Mouse (Mus musculus) stomach, postnatal 0 days (tissue): Measurements from ENCODE around the gene Serpine1. TPM values are rescaled to one million over a fixed set of nuclear protein-coding genes. Genes with fewer than 3 reads are reported as not detected.

ENCODE experiments used
- ATAC-seq: fragments of 200-750 bp; cut with Nextera tagmentation; 2 replicates; pipeline ENCODE4 v1.8.0; 2017; ENCODE audit not compliant: low FRiP score, low TSS enrichment
- DNase-seq: peaks from one replicate; pipeline ENCODE4 v3.0.0-alpha.2; 2016; ENCODE audit warnings: low spot score
- H3K27ac ChIP-seq: fragments of 300-500 bp; sonication (generic); replicated peaks from 2 replicates; pipeline ENCODE4 v1.5.1; 2014; ENCODE audit warnings: mild to moderate bottlenecking, control low read depth
- H3K27me3 ChIP-seq: fragments of 300-500 bp; sonication (generic); 2 replicates; pipeline ENCODE4 v1.6.1; 2014; ENCODE audit warnings: low read length; ENCODE audit not compliant: control insufficient read depth, insufficient read depth
- H3K36me3 ChIP-seq: fragments of 300-500 bp; sonication (generic); 2 replicates; pipeline ENCODE4 v1.6.1; 2014; ENCODE audit warnings: low read length, mixed read lengths; ENCODE audit not compliant: control insufficient read depth, insufficient read depth
- H3K4me1 ChIP-seq: fragments of 300-500 bp; sonication (generic); replicated peaks from 2 replicates; pipeline ENCODE4 v1.6.1; 2014; ENCODE audit warnings: antibody characterized with exemption; ENCODE audit not compliant: control insufficient read depth, insufficient read depth
- H3K4me2 ChIP-seq: fragments of 300-500 bp; sonication (generic); replicated peaks from 2 replicates; pipeline ENCODE4 v1.6.1; 2014; ENCODE audit warnings: low read depth, mild to moderate bottlenecking, control low read depth, moderate library complexity
- H3K4me3 ChIP-seq: fragments of 300-500 bp; sonication (generic); 2 replicates; pipeline ENCODE4 v1.5.1; 2014; ENCODE audit warnings: low read depth, low read length, control low read depth
- H3K9ac ChIP-seq: fragments of 300-500 bp; sonication (generic); 2 replicates; pipeline ENCODE4 v1.6.1; 2014; ENCODE audit warnings: mild to moderate bottlenecking, low read length, control low read depth, mixed read lengths
- H3K9me3 ChIP-seq: fragments of 300-500 bp; sonication (generic); 2 replicates; pipeline ENCODE4 v1.6.1; 2016; ENCODE audit warnings: low read length; ENCODE audit not compliant: control insufficient read depth
- CTCF ChIP-seq: IDR thresholded peaks from 2 replicates; pipeline ENCODE4 v1.5.1; 2016; ENCODE audit warnings: antibody characterized with exemption, low read depth, mild to moderate bottlenecking, moderate library complexity
- EP300 ChIP-seq: optimal IDR thresholded peaks from 2 replicates; pipeline ENCODE3; 2016; ENCODE audit warnings: antibody characterized with exemption
- WGBS: fragments of 180-500 bp; shearing (Covaris S2); extraction: QIAGEN DNeasy Blood & Tissue Kit; methylation state at CpG from one replicate; pipeline ENCODE4 v1.1.7; 2014; 5-methylcytosine and 5-hydroxymethylcytosine counted together
- polyA plus RNA-seq: library from polyadenylated mRNA; unstranded; fragments of >200 nt; fragmentation: Nextera tagmentation; extraction: Ambion mirVana; gene quantifications from 2 replicates; pipeline ENCODE4 v1.2.1, GENCODE M21; 2015

Serpine1 gene
- polyA plus RNA-seq, 1 experiment from 2014 or later = 0.25 TPM

GRCm38 (mm10) chr5:137046991-137047390 is 25.1 kb downstream of the Serpine1 start:
- peaks cover 3% of the 10 kb centered on the region; the same call in 1 of the 2 replicates for H3K36me3 ChIP-seq
- no peak for ATAC-seq
- no peak for DNase-seq
- no peak overlapping the region for H3K4me2 ChIP-seq
- H3K9me3 ChIP-seq = no peaks in the 10 kb centered on the region
- TF ChIP-seq EP300 = no peak
- TF ChIP-seq CTCF = no peak
- no peak overlapping the region for H3K9ac ChIP-seq
- H3K27me3 ChIP-seq = no peaks in the 10 kb centered on the region
- no peak overlapping the region for H3K27ac ChIP-seq
- no peak overlapping the region for H3K4me3 ChIP-seq
- H3K4me1 ChIP-seq = peaks cover 4% of the 10 kb centered on the region; the same call in 1 of the 2 replicates

- ATAC-seq = no peak; the same call in 1 of the 2 replicates
- Histone ChIP-seq H3K9ac (no peak overlapping the region), H3K27ac (no peak overlapping the region), H3K4me3 (peak overlapping the region; percentile 66), H3K4me2 (peak overlapping the region; percentile 83), H3K9me3 (no peaks in the 10 kb centered on the region), H3K4me1 (peaks cover 4% of the 10 kb centered on the region; the same call in 1 of the 2 replicates), H3K27me3 (no peaks in the 10 kb centered on the region), H3K36me3 (peaks cover 5% of the 10 kb centered on the region; the same call in 1 of the 2 replicates)
- DNase-seq = no peak
- WGBS = 21% methylated on average over 5 of the region's 5 CpGs
- no peak for TF ChIP-seq CTCF
- TF ChIP-seq EP300 = no peak
Measured at GRCm38 (mm10) chr5:137046324-137046718, 25.7 kb downstream of the Serpine1 start.

GRCm38 (mm10) chr5:137045402-137046323 is 26.4 kb downstream of the Serpine1 start, which contains the start of gene Ap1s1:
Gene Ap1s1, minus strand, starts transcription at chr5:137046135.
- Histone ChIP-seq H3K27me3 (no peaks in the 10 kb centered on the region), H3K9ac (peak within 1 kb of the TSS; percentile 80), H3K4me1 (peaks cover 4% of the 10 kb centered on the region; the same call in 1 of the 2 replicates), H3K4me2 (peak within 1 kb of the TSS; percentile 83), H3K9me3 (no peaks in the 10 kb centered on the region), H3K36me3 (peaks cover 6% of the 10 kb centered on the region; the same call in 1 of the 2 replicates), H3K4me3 (peak within 1 kb of the TSS; percentile 66), H3K27ac (peak within 1 kb of the TSS; percentile 79)
- peak; percentile 96 for DNase-seq
- ATAC-seq = peak; percentile 93
- TF ChIP-seq CTCF (no peak), EP300 (no peak)
- WGBS = under 1% methylated on average over 48 of the region's 48 CpGs

GRCm38 (mm10) chr5:137043997-137044396 is 28.1 kb downstream of the Serpine1 start:
- no peak overlapping the region for H3K27ac ChIP-seq
- H3K4me1 ChIP-seq = peaks cover 4% of the 10 kb centered on the region; the same call in 1 of the 2 replicates
- H3K9ac ChIP-seq = no peak overlapping the region
- no peak for TF ChIP-seq EP300
- TF ChIP-seq CTCF = no peak
- no peak overlapping the region for H3K4me3 ChIP-seq
- H3K9me3 ChIP-seq = no peaks in the 10 kb centered on the region
- WGBS = 98% methylated on average over 7 of the region's 7 CpGs
- ATAC-seq (no peak), DNase-seq (no peak)
- no peak overlapping the region for H3K4me2 ChIP-seq
- H3K36me3 ChIP-seq = peaks cover 13% of the 10 kb centered on the region; the same call in 1 of the 2 replicates
- no peaks in the 10 kb centered on the region for H3K27me3 ChIP-seq

- H3K9me3 ChIP-seq = no peaks in the 10 kb centered on the region
- H3K27me3 ChIP-seq = no peaks in the 10 kb centered on the region
- H3K9ac ChIP-seq = no peak overlapping the region
- H3K4me3 ChIP-seq = no peak overlapping the region
- no peak for TF ChIP-seq CTCF
- no peak for TF ChIP-seq EP300
- no peak overlapping the region for H3K27ac ChIP-seq
- 88% methylated on average over 10 of the region's 10 CpGs for WGBS
- H3K4me1 ChIP-seq = peaks cover 4% of the 10 kb centered on the region; the same call in 1 of the 2 replicates
- no peak overlapping the region for H3K4me2 ChIP-seq
- peaks cover 22% of the 10 kb centered on the region for H3K36me3 ChIP-seq
- no peak for DNase-seq
- no peak for ATAC-seq
Measured at GRCm38 (mm10) chr5:137041442-137041841, 30.6 kb downstream of the Serpine1 start.

GRCm38 (mm10) chr5:137039453-137039852 is 32.6 kb downstream of the Serpine1 start:
- no peak for DNase-seq
- Histone ChIP-seq H3K4me2 (no peak overlapping the region), H3K4me3 (no peak overlapping the region), H3K27me3 (no peaks in the 10 kb centered on the region), H3K4me1 (no peaks in the 10 kb centered on the region), H3K9me3 (no peaks in the 10 kb centered on the region), H3K27ac (no peak overlapping the region), H3K36me3 (peaks cover 22% of the 10 kb centered on the region), H3K9ac (no peak overlapping the region)
- ATAC-seq = peak; percentile 21; the same call in 1 of the 2 replicates
- WGBS = 92% methylated on average over 10 of the region's 10 CpGs
- no peak for TF ChIP-seq EP300
